Mouse (Mus musculus) ES-E14 (cell line): Measurements from ENCODE around the gene Fcrl5. TPM values are rescaled to one million over a fixed set of nuclear protein-coding genes. Genes with fewer than 3 reads are reported as not detected.
A peak's percentile ranks its signal among the peaks of the same experiment; 100 is the strongest.

Source experiments
- DNase-seq: peaks from one replicate; pipeline ENCODE4 v3.0.0-alpha.2; 2013; ENCODE audit warnings: low read depth, low spot score
- H3K27ac ChIP-seq: 2 replicates; pipeline ENCODE4 v1.5.1; 2012; ENCODE audit warnings: low read depth, mild to moderate bottlenecking, low read length, moderate library complexity, mixed read lengths; ENCODE audit not compliant: poor library complexity, insufficient read depth, severe bottlenecking
- H3K36me3 ChIP-seq: 2 replicates; pipeline ENCODE4 v1.6.1; 2012; ENCODE audit warnings: mild to moderate bottlenecking, low read length, moderate library complexity, mixed read lengths; ENCODE audit not compliant: control insufficient read depth, poor library complexity, insufficient read depth, severe bottlenecking
- H3K4me1 ChIP-seq, 2 experiments: fragments of 150-350 bp in 1 of 2; sonication (generic) in 1 of 2; 2 replicates each; pipeline ENCODE4 v1.6.1; 2012; ENCODE audit warnings: low read length in 2 of 2, mild to moderate bottlenecking in 1 of 2, mixed read lengths in 1 of 2; ENCODE audit not compliant: control insufficient read depth in 2 of 2, insufficient read depth in 2 of 2, poor library complexity in 1 of 2
- H3K4me3 ChIP-seq, 2 experiments: fragments of 150-350 bp in 1 of 2; sonication (generic) in 1 of 2; 2 replicates each; pipeline ENCODE4 v1.5.1; 2012; ENCODE audit warnings: low read length in 2 of 2, low read depth in 1 of 2, mild to moderate bottlenecking in 1 of 2, mixed read lengths in 1 of 2; ENCODE audit not compliant: insufficient read depth in 1 of 2, poor library complexity in 1 of 2, severe bottlenecking in 1 of 2
- H3K9ac ChIP-seq: 2 replicates; pipeline ENCODE4 v1.6.1; 2012; ENCODE audit warnings: low read depth, mild to moderate bottlenecking, low read length, mixed read lengths; ENCODE audit not compliant: poor library complexity, insufficient read depth, severe bottlenecking
- H3K9me3 ChIP-seq: fragments of 150-350 bp; sonication (generic); 2 replicates; pipeline ENCODE4 v1.6.1; 2012; ENCODE audit warnings: low read depth, mild to moderate bottlenecking, low read length; ENCODE audit not compliant: control insufficient read depth, insufficient read depth
- CHD2 ChIP-seq: IDR thresholded peaks from 2 replicates; pipeline ENCODE4 v1.6.1; 2014; ENCODE audit warnings: mild to moderate bottlenecking, low read depth, low read length, inconsistent platforms
- HCFC1 ChIP-seq: IDR thresholded peaks from 2 replicates; pipeline ENCODE4 v1.6.1; 2012; ENCODE audit warnings: low read length, inconsistent platforms, borderline replicate concordance; ENCODE audit not compliant: insufficient read depth
- MAFK ChIP-seq: IDR thresholded peaks from 2 replicates; pipeline ENCODE4 v1.6.1; 2014; ENCODE audit warnings: mild to moderate bottlenecking, low read depth, low read length, inconsistent platforms; ENCODE audit not compliant: insufficient read depth
- ZC3H11A ChIP-seq: IDR thresholded peaks from 2 replicates; pipeline ENCODE4 v1.6.1; 2012; ENCODE audit warnings: low read depth, mild to moderate bottlenecking, inconsistent platforms, low read length, borderline replicate concordance
- ZNF384 ChIP-seq: IDR thresholded peaks from 2 replicates; pipeline ENCODE4 v1.6.1; 2012; ENCODE audit warnings: low read depth, low read length, inconsistent platforms
- in situ Hi-C, 2 experiments: fragments of 600-800 bp; cut with MboI; formaldehyde crosslinking; loops; one replicate each; pipeline ENCODE4 v1.15.1; 2025; ENCODE audit warnings: low sequenced_read_pairs in 2 of 2, inconsistent platforms in 1 of 2; ENCODE audit not compliant: unreplicated experiment in 2 of 2
- total RNA-seq: library from RNA; depleted of rRNA; stranded (reverse); fragments of 300-350 nt; gene quantifications from 2 replicates; pipeline ENCODE4 v1.2.3, GENCODE M21; 2012

The Fcrl5 gene
- total RNA-seq, 1 experiment = 0.45 TPM

- in situ Hi-C loops = no loop called here
- H3K4me3 ChIP-seq = no peak overlapping the region
- DNase-seq = peak; percentile 76
- H3K4me1 ChIP-seq = peaks cover 0 to 12% of the 10 kb centered on the region in 2 experiments; a peak in 2 of 4 replicates
- no peaks in the 10 kb centered on the region for H3K36me3 ChIP-seq
- H3K9ac ChIP-seq = no peak overlapping the region
- H3K9me3 ChIP-seq = no peaks in the 10 kb centered on the region
- 0 out of 2 replicates have a peak, but pooled peaks have one; percentile 27 for TF ChIP-seq MAFK
- no peak for TF ChIP-seq ZC3H11A
- no peak overlapping the region for H3K27ac ChIP-seq
These were observed 27.4 kb upstream of the Fcrl5 start for GRCm38 (mm10) chr3:87408171-87408570.

GRCm38 (mm10) chr3:87409196-87409935 lies 26.2 kb upstream of the Fcrl5 start:
- Histone ChIP-seq H3K27ac (peak overlapping the region; percentile 79; the same call in 1 of the 2 replicates), H3K4me3 (no peak overlapping the region), H3K4me1 (peaks cover 0 to 12% of the 10 kb centered on the region in 2 experiments; a peak in 2 of 4 replicates), H3K36me3 (no peaks in the 10 kb centered on the region), H3K9ac (peak overlapping the region; percentile 37; the same call in 1 of the 2 replicates), H3K9me3 (no peaks in the 10 kb centered on the region)
- in situ Hi-C loops = no loop called here
- DNase-seq = peak; percentile 43
- no peak for TF ChIP-seq HCFC1
- no peak for TF ChIP-seq MAFK
- TF ChIP-seq ZC3H11A = no peak
- TF ChIP-seq ZNF384 = no peak
- TF ChIP-seq CHD2 = no peak

- TF ChIP-seq MAFK = peak; percentile 72; the same call in 1 of the 2 replicates
- TF ChIP-seq ZC3H11A = no peak
- H3K4me3 ChIP-seq = 0 out of 4 replicates have a peak overlapping the region, but pooled peaks of 1 of the 2 experiments have one; percentile 35
- in situ Hi-C loops = loop anchor here in 1 of 2 experiments (10.0 kb wide), 1 partner anchor 84 kb away; no protein-coding TSS in a partner anchor
- peak overlapping the region; percentile 79; the same call in 1 of the 2 replicates for H3K27ac ChIP-seq
- no peak for DNase-seq
- peak overlapping the region; percentile 61; the same call in 1 of the 2 replicates for H3K9ac ChIP-seq
- H3K36me3 ChIP-seq = no peaks in the 10 kb centered on the region
- peaks cover 0 to 12% of the 10 kb centered on the region in 2 experiments; a peak in 2 of 4 replicates for H3K4me1 ChIP-seq
- no peaks in the 10 kb centered on the region for H3K9me3 ChIP-seq
These were observed 25.0 kb upstream of the Fcrl5 start for GRCm38 (mm10) chr3:87410605-87411004.

- Histone ChIP-seq H3K9me3 (no peaks in the 10 kb centered on the region), H3K27ac (peak overlapping the region; percentile 79; the same call in 1 of the 2 replicates), H3K4me3 (peak overlapping the region; percentile 52 to 56), H3K36me3 (no peaks in the 10 kb centered on the region), H3K9ac (peak overlapping the region; percentile 39; the same call in 1 of the 2 replicates), H3K4me1 (peaks cover 0 to 12% of the 10 kb centered on the region in 2 experiments; a peak in 2 of 4 replicates)
- in situ Hi-C loops = loop anchor here in 1 of 2 experiments (10.0 kb wide), 1 partner anchor 84 kb away; no protein-coding TSS in a partner anchor
- TF ChIP-seq CHD2 (no peak), ZNF384 (no peak), HCFC1 (no peak), ZC3H11A (peak; percentile 13; the same call in 1 of the 2 replicates)
- peak; percentile 22 for DNase-seq
These were observed 24.4 kb upstream of the Fcrl5 start for GRCm38 (mm10) chr3:87411150-87411549.
